Mouse (Mus musculus): ENCODE data around the gene Ppp2r5e.
A peak's percentile ranks its signal among the peaks of the same experiment; 100 is the strongest.

The Ppp2r5e gene

DNA sequence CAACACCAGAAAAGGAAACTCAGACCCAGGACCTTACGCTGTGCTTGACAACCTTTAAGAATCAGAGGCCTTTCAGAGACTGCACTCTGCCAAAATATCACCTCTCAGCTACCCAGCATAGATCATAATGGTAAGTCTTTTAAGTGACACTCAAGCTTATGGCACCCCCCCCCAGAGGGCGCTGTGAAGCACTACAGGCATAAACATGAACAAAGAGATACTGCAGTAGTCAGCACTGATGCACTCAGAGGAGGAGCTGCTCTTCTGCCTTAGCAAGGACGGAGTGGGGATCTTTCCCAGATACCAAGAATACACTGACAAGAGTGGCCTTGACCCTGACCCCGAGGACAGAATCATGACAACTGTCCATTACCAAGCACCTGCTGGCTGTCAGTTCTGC lies 23.8 kb downstream of the Ppp2r5e start:
- no peak for DNase-seq

DNA sequence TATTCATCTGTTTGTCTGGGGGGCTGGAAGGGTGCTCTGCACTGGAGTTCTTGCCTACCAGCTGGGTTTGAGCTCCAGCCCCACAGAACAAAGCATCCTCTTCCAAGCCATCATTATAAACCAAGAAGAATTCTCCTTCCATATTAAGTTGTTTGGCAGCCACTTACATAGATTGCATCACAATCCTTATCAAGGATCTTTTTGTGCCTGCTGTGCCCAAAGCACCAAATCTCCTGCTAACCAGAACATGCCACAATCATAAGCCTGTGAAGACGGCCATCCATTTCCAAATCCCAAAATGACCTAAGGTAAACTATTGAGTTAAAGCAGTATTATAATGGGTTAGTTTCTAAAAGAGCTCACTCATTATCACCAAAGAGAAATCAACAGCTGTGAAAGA lies 25.9 kb downstream of the Ppp2r5e start:
- DNase-seq, result no peak

DNA sequence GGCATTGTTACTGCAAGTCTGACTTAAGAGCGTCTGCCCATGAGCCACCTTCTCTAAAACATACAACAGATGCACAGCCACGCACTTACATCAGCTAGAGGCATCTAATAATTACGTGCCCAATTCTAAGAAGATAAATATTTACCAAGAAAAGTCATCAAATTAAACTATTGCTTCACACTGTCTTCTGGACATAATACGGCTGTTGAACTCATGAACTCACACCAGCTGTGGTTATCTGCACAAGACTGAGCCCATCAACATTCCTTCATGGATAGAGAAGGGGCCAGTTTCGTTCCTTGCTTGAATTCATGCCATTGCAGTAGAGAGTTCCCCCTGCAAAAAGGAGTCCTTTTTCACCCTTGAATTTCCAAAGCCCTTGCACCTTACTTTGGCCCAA lies 28.3 kb downstream of the Ppp2r5e start:
- no peak for DNase-seq

DNA sequence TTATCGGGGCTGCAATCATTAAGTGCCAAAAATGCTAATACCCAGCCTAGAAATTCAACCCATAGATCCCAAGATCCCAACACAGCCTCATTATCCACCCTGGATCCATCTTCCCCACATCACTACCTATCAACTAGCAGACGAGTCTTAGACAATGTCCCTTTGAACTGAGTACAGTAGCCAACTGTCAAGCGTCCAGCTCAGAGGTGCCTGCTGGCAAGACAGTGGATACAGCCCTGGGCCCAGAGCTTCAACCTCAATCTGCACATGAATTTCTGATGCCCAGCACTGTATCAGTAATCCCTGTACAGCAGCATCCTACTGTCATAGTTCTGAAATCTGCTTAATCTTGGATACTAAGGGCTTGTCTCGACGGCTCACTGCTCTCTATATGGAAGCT lies 30.3 kb downstream of the Ppp2r5e start:
- no peak for DNase-seq

DNA sequence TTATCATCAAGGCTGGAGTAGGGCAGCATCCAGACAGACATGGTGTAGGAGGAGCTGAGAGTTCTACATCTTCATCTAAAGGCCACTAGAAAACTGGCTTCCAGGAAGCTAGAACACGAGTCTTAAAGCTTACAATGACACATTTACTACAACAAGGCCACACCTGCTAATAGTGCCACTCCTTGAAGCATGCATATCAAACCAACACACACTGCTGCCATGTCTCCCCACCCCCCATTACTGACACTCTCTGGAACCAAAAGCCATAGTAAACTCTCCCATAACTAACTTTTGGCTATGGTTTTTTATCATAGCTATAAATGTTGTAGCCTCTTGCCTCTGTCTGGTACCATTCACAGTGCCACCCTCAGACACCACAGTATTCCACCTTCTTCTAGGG lies 31.5 kb downstream of the Ppp2r5e start:
- no peak for DNase-seq

DNA sequence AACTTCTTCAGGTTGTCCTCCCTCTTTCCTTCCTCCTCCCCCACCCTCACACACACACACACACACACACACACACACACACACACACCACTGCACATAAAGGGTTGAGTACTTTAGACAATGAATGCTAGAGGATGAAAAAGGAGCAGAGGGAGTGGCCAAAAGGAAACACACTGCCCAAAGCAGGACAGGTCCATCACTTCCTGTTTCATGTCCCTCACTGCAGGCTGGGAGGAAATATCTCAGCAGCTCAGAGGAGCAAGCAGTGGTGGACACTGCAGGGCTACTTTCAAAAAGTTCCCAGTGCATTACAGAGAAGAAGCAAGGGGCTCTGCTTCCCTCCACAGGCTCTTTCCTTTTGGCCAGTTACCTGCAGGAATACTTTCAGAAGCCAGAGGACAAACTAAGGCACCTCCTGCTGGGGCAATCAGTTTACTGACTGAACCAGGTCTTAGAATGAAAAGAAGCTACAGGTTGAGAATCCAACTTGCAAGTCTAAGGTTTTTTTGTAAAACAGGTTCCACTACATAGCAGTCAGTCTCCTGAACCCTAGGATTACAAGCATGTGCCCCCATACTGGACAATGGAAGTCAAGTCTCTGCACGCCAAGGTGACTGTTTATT lies 32.9 kb downstream of the Ppp2r5e start:
- DNase-seq, result no peak

DNA sequence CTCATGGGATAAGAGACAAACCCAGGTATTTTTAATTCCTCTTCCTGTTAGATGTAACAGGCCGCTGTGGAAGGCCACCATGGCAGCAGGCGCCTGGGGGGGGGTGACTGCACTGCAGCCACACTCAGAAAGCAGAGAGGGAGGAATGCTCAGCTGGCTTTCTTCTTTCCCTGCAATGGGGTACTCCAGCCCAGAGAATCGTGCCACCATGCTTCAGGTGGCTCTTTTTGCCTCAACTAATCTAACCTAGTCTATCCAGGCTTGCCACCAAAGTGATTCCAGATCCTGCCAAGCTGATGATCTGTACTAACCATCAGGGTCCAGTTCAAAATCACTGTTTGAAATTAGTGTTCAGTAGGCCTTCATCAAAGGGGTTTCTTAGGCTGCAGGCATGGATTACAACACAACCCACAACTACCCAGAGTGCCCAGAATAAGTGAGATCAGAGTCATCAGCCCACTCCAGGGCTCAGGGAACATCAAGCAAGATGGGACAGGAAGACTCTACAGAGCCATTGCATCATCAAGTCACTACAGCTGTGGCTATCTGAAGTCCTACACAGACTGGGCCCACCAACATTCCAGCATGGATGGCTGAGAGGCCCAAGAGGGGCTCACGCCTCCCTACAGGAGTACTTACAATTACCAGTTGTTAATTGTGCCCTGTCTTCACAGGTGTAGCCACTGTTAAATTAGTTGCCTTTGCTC lies 35.2 kb downstream of the Ppp2r5e start:
- no peak for DNase-seq

DNA sequence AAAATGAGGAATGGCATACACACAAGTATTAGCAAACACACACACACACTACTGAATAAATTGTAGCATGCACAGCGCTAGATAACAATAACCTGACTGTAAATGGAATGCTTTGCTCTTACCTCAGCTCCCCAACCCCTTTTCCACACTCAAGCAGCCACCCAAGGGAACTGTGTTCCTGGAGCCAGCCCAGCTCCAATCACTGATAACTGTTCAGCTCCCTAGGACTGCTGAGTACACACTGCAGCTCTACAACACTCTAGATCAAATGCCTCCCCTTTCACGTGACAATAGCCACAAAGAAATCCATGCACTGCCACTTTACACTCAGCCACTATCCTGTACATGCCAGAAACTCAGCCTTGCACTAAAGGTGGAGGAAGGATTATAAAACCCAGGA lies 36.8 kb downstream of the Ppp2r5e start:
- DNase-seq, result no peak

DNA sequence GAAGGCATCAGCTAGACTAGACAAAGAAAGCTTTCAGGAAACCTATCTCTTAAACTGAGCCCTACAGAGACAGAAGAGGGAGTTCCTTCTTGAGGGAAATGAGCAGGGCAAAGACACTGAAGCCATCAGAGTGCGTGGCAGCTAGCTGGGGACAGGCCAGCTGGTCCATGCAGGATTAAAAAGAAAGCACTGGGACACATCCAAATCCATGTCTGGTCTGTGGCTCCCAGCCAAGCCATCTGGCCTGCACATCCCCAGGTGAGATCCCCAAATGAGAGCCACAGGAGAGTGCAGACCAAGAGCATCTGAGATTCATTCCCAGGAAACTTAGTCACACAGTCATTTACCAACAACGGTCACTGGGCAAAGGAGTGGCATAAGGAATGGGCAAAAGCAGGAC lies 38.2 kb downstream of the Ppp2r5e start:
- DNase-seq, result peak; percentile 91

DNA sequence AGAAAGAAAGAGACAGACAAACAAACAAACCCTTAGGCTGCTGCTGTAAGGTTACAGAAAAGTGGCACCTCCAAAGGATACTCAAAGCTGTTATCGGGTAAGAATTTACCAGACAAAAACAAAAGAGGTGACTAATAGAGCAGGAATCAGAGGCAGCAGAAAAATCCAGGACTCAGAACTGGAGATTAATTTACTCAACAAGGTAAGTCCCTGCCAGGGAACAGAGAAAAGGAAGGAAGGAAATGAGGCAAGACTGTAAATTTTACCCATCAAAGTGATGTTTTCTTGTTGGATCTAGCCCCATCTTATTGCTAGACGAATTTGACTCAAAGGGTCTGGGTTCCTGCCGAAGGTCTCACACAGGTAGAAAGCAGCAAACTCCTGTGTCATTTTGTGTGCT lies 41.0 kb downstream of the Ppp2r5e start:
- no peak for DNase-seq

DNA sequence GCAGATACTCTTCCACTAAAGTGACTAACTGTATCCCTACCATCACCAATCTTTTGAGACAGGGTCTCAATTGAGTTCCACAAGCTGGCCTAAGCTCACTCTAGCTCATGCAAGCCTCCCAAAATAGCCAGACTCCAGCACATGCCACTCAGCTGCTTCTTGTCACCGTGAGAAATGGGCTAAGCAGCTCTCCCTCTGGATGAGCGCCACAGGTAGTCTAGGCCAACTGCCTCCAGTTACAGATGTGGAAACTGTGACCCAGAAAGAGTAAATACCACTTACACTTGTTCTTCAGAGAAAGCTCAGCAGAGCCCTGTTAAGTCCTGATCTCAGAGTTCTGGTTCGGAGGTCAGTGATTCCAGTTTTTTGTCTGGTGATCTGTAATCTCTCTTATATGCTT lies 43.7 kb downstream of the Ppp2r5e start:
- no peak for DNase-seq

DNA sequence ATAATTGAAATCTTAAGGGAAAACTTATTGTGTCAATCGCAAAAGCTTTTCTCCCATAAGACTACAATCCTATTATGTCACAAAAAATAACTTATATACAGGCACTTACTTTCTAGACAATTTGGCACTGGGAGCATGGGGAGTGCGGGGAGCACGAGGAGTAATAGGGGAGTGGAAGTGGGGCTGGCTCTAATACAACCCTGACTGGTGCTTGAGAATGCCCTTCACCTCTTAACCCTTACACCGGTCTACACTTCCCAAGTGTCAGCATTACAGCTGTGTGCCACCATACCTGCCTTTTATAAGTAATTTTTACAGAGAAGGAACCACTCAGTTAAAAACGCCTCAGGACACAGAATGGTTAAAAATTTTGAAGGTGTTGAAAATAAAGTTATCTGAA lies 44.4 kb downstream of the Ppp2r5e start:
- no peak for DNase-seq

DNA sequence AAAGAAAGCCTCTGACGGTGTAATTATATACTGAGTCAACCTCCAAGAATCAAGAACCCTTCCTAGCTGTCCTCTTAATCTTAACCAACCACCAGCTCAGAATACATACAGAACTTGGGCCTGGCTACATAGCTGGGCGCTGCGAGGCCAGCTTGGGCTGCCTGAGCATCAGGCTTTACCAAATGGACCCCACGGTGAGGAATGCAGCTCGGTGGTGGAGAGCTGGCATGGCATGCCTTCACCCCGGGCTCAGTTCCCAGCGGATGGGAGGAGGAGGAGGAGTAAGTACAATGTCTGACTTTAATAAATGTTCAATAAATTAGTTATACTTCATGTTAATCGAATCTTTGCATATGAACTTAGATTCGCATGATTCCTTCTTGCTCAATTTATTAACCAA lies 47.0 kb downstream of the Ppp2r5e start:
- DNase-seq, result peak; percentile 44

DNA sequence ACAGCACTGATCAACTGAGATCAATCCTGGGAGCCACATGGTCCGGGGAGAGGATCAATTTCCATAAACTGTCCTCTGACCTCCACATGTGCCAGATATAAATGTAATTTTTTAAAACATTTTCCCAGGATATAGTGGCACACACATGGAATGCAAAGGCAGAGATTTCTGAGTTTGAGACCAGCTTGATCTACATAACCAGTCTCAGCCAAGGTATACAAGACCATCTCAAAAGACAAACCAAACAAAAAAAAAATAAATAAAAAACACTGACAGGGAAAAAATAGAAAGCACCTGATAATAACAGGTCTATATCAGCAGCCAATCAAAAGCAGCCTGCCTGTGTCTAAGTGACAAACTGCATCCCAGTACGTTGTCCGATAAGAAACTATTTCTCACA lies 48.9 kb downstream of the Ppp2r5e start:
- DNase-seq, result no peak

DNA sequence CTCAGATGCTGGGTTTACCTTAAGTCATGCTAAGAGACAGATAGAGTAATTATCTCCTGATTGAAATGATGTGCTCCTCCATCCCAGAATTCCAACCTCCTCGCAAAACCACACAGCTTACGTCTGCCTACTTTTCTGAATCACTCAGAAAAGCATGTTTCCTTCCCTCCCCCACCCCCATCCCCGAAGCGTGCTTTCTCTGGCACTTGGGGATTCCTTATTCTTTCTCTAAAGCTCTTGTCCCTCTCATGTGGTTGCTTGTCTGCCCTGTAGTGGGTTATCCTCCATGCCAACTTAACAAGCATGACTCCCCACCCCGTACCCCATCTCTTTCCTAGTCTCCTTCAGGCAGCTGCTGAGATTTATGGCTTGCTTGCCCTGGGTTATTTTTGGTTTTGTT lies 49.8 kb downstream of the Ppp2r5e start:
- no peak for DNase-seq

DNA sequence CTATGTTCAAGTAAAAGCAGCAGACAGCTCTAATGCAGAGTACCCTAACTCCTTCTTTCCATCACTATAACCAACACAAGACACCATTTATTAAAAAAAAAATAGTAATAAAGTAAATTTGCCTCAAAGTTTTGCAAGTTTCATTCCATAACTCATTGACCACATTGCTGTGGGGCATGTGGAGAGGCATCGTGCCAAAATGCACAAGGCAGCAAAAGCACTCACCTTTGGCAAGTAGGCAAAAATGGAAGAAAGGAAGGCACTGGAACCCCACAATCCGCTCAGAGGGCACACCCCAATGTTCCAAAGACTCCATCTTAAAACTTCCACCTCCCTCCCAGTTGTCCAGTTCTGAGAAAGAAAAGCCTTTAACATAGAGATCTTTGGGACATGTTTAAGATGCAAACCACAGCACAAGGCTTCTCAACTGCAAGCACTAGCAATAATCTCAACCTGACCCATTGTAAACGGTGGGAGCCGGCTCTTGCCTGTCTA lies 50.6 kb downstream of the Ppp2r5e start:
- DNase-seq, result no peak

DNA sequence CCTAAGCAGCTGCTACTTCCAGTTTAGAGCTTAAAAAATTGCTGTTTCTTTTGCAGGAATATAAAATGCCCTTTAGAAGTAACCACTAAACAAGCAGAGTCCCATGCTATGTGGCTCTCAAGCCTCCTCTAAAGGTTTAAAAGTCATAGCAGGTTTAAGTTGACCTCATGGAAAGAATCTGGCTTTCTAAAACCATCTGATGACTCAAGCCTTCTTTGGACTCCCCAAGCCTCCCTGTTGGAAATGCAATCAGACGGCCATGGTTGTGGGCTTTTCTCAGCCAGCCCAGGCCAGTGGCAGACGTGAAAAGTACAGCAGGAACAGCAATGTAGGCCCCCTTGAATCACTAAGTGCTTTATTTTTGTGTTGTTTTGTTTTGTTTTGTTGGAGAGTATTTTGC lies 51.4 kb downstream of the Ppp2r5e start:
- DNase-seq, result no peak

DNA sequence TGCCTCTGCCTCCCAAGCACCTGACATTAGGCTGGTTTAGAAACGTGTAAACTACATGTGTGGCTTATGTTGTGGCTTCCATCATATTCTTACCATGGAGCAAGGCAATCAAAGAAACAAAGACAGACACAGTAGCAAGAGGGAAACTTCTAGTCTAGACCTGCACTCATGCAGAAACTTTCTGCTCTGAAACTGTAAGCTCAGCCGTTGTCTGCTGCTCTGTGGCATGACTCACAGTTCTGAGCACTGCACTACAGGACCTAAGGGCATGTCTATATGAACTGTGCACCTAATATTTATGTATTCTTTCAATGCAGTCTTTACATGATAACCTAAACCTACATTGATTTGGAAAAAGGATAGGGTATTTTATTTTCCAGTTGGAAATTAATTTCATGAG lies 51.8 kb downstream of the Ppp2r5e start:
- no peak for DNase-seq

DNA sequence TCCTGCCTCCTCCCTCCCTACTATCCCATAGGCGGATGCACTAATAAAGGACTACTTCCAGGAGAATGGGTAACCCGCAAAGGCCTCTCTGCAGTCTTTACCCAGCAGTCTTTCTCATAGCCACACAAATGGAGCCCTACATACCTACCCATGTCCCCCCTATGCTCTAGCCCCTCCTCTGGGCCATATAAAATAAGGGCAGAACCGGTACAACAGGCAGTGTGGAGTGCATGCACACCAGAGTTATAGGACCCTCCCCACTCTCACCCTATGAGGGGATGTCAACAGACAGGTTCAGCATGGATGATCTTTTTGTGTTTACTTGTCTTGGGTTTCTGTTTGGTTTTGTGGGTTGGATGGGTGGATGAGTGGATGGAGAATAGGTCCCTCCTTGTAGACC lies 52.7 kb downstream of the Ppp2r5e start:
- no peak for DNase-seq

DNA sequence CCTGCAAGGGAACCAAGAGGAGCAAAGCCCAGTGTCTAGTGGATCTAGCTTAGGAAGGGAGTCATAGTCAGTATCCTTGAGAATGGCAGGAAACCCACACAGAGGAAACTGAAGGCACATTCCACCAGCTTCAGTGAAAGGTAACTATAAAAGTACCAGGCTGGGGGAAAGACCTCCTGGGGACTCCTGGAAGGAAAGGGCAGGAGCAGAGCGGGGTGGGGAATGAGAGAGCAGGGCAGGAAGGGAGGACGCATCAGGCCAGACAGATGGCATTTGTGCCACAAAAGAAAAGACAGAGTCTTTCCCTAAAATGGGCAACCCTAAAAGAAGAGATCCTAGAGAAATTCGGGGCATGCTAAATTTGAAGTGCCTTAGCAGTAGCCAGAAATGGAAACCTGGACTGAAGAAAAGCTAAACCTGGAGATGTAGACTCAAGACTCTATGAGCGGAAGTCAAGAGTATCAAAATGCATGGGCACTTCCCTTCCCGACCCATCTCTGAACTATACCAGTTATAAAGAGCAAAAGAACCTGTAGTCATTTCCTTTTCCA lies 55.3 kb downstream of the Ppp2r5e start:
- no peak for DNase-seq

DNA sequence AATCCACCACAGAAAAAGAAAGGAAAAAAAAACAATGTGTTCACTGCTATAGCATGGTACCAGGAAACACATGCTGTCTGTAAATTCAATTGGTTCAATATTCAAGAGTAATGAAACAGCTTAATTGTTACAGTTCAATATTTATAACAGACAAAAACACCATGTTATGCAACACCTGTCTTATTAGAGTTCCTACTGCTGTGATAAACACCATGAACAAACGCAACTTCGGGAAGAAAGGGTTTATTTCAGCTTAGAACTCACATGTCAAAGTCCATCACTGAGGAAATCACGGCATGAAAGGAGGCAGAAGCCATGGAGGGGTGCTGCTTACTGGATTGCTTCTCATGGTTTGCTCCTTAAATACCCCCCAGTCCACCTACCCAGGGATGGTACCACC lies 56.8 kb downstream of the Ppp2r5e start:
- no peak for DNase-seq

DNA sequence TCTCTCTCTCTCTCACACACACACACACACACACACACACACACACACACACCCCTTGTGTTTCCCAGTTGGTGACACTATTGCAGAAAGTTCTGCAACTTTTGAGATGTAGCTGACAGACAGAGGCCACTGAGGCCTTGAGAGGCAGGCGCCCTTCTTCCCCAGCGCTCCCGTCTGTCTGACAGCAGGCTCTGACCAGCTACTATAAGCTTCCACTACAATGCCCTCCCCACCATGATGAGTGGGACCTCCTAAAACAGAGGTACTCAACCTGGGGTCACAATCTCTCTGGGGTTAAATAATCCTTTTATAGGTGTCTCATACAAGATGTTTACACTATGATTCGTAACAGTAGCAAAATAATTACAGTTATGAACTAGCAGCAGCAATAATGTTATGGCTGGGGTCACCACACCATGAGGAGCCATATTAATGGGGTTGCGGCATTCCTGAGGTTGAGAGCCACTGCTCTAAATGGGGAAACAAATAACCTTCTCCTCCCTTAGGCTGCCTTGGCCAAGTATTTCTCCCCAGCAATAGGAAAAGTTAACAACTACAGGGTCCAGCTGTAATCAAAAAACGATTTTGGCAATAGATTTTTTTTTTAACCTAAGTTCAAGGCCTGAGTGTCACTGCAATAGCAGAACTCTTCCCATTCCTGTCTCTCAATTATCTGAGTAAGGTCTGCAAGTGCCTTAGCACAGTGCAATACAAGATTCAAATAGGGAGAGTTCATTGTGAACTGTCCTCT lies 58.2 kb downstream of the Ppp2r5e start:
- no peak for DNase-seq

DNA sequence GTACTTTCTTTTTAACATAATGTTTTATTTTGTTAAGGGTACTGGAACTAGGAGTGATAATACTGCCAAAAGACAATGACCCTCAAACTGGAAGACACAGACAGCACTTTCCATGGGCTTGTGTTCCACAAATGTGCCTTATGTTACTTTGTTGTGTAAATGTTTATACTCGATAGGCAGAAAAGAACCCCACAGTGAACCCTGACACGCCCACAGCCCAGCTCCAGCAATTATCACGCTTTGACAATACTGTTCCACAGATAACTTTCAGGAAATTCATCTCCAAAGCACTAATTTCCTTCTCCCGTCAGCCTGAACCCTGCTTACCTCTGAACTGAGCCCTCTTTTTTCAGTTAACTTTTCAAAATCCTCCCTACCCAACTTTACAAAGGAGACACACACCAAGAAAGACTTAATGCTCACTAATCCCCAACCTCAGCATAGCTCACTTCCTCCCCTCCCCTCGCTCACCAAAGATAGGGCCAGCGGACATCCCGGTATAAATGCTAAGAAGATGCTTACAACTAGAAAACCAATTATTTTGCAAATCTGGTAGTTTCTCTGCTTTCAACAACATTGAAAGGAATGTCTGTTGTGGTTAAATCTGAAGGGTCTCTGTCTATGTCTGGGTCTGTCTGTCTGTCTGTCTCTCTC lies 58.9 kb downstream of the Ppp2r5e start:
- DNase-seq, result no peak

All from cerebellum, adult 11 months (tissue).